Mouse (Mus musculus): ENCODE measurements at regions not wholly inside any gene's neighbourhood (a gene's known extent, or its start where the extent isn't known, plus 50 kb on each side); places are given as distances from the start of the nearest gene placed in this dataset.

DNA sequence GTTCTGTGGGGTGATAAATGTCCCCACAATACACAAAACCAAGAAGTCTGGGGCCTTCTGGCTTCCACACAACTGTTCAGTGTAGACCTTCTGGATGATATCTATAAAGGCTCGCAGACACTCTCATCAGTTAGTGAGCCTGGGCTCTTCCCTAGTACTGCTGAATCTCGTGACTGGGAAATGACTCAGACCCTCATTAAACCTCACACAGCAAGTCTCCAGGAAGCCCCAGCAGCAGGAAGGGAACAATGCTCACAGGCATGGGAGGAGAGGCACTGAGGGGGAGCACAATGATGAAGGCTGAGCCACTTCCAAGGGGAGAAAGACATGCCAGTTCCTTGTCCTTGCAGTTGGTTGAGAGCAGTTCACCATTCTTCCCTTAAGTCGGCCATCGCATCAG lies 66.5 kb upstream of the Btg1 start:
- WGBS = 80% methylated on average over 4 of the region's 4 CpGs
- Histone ChIP-seq H3K36me3 (ENCODE audit: control insufficient read depth, insufficient read depth, low read length) (no peaks in the 10 kb centered on the region), H3K27me3 (ENCODE audit: control insufficient read depth, insufficient read depth, low read length) (no peaks in the 10 kb centered on the region), H3K27ac (ENCODE audit: insufficient read depth, low read depth, low read length) (no peak overlapping the region), H3K4me3 (ENCODE audit: low read depth, low read length) (no peak overlapping the region), H3K4me1 (ENCODE audit: control insufficient read depth, insufficient read depth, insufficient read length, low read length) (no peaks in the 10 kb centered on the region)
- no peak for TF ChIP-seq CTCF (IDR thresholded peaks at IDR 0.05; ENCODE audit: extremely low read depth, insufficient read length, insufficient replicate concordance, low read depth, low read length)
- TF ChIP-seq POLR2A (IDR thresholded peaks at IDR 0.05; ENCODE audit: low read depth, low read length) = no peak

- Histone ChIP-seq H3K36me3 (ENCODE audit: control insufficient read depth, insufficient read depth, low read length) (no peaks in the 10 kb centered on the region), H3K27ac (ENCODE audit: insufficient read depth, low read depth, low read length) (no peak overlapping the region), H3K27me3 (ENCODE audit: control insufficient read depth, insufficient read depth, low read length) (no peaks in the 10 kb centered on the region), H3K4me3 (ENCODE audit: low read depth, low read length) (no peak overlapping the region), H3K4me1 (ENCODE audit: control insufficient read depth, insufficient read depth, insufficient read length, low read length) (no peaks in the 10 kb centered on the region)
- WGBS = 55% methylated on average over 2 of the region's 2 CpGs
- TF ChIP-seq CTCF (IDR thresholded peaks at IDR 0.05; ENCODE audit: extremely low read depth, insufficient read length, insufficient replicate concordance, low read depth, low read length) = no peak
These were observed 59.5 kb upstream of the Btg1 start for GRCm38 (mm10) chr10:96557336-96557735.

GRCm38 (mm10) chr10:96565343-96565742 lies 51.5 kb upstream of the Btg1 start:
- H3K4me3 ChIP-seq (ENCODE audit: low read depth, low read length) = no peak overlapping the region
- no peaks in the 10 kb centered on the region for H3K27me3 ChIP-seq (ENCODE audit: control insufficient read depth, insufficient read depth, low read length)
- H3K4me1 ChIP-seq (ENCODE audit: control insufficient read depth, insufficient read depth, insufficient read length, low read length) = no peaks in the 10 kb centered on the region
- TF ChIP-seq CTCF (IDR thresholded peaks at IDR 0.05; ENCODE audit: extremely low read depth, insufficient read length, insufficient replicate concordance, low read depth, low read length) = no peak
- TF ChIP-seq POLR2A (IDR thresholded peaks at IDR 0.05; ENCODE audit: low read depth, low read length) = no peak
- H3K27ac ChIP-seq (ENCODE audit: insufficient read depth, low read depth, low read length) = no peak overlapping the region
- H3K36me3 ChIP-seq (ENCODE audit: control insufficient read depth, insufficient read depth, low read length) = no peaks in the 10 kb centered on the region
